Mouse (Mus musculus) olfactory bulb, adult 2 months (tissue): ENCODE results near the gene Hist2h2ab.

Experiments used
- CTCF ChIP-seq: fragments of 200-500 bp; IDR thresholded peaks from 2 replicates; pipeline ENCODE4 v1.5.1; 2012; ENCODE audit warnings: low read depth, mild to moderate bottlenecking, low read length, moderate library complexity; ENCODE audit not compliant: insufficient read depth
- POLR2A ChIP-seq: fragments of 200-500 bp; IDR thresholded peaks from 2 replicates; pipeline ENCODE4 v1.6.1; 2012; ENCODE audit warnings: mild to moderate bottlenecking, low read depth, low read length, moderate library complexity; ENCODE audit not compliant: insufficient read depth

GRCm38 (mm10) chr3:96260220-96260619 lies 40.6 kb downstream of the Hist2h2ab start:
- TF ChIP-seq POLR2A (no peak), CTCF (no peak)
